19 mouse cellular contexts compared by ENCODE assay signal in genomic region chr12:76573381-76573780, GRCm38 (mm10). TPM values are rescaled to one million over a fixed set of nuclear protein-coding genes. Genes with fewer than 3 reads are reported as not detected.
A peak's percentile ranks its signal among the peaks of the same experiment; 100 is the strongest.
DNase-seq lines count a peak whose midpoint lies in the region; ATAC-seq lines count a peak whose summit lies in the region.
"Had no signal": no experiment of that assay in that cellular context is flagged by ENCODE, and none has a peak within 500 bp of the region (broad histone marks: within the 10 kb centered on the region; RNA-seq: fewer than 3 reads in every experiment).

No protein-coding gene starts in this region.

- no peak overlapping the region for H3K9ac ChIP-seq in kidney, embryonic 14.5 days (ENCODE audit: low read depth, low read length)
- H3K9ac ChIP-seq in kidney, embryonic 15.5 days, result 0 out of 2 replicates have a peak overlapping the region, but pooled peaks have one; percentile 5
- H3K9ac ChIP-seq: heart, embryonic 15.5 days; hindbrain, embryonic 13.5 days had no signal

- no peaks in the 10 kb centered on the region for H3K27me3 ChIP-seq in kidney, embryonic 14.5 days (ENCODE audit: control insufficient read depth, insufficient read depth, low read length)
- H3K27me3 ChIP-seq in kidney, embryonic 15.5 days, result no peaks in the 10 kb centered on the region
- H3K27me3 ChIP-seq: heart, embryonic 15.5 days; hindbrain, embryonic 13.5 days had no signal

- peaks cover 52% of the 10 kb centered on the region for H3K36me3 ChIP-seq in kidney, embryonic 14.5 days (ENCODE audit: control insufficient read depth, insufficient read depth, low read length)
- peaks cover 53% of the 10 kb centered on the region for H3K36me3 ChIP-seq in kidney, embryonic 15.5 days
- H3K36me3 ChIP-seq: hindbrain, embryonic 13.5 days had no signal

- H3K4me3 ChIP-seq in kidney, embryonic 14.5 days (ENCODE audit: low read length), result no peak overlapping the region
- H3K4me3 ChIP-seq in kidney, embryonic 15.5 days (replicated peaks), result 0 out of 2 replicates have a peak overlapping the region, but pooled peaks have one; percentile 0
- H3K4me3 ChIP-seq: embryonic facial prominence, embryonic 10.5 days; forebrain, embryonic 10.5 days; gastrocnemius, adult 2 months; heart, embryonic 15.5 days; hindbrain, embryonic 13.5 days had no signal

- H3K4me1 ChIP-seq in kidney, embryonic 14.5 days (ENCODE audit: control insufficient read depth, insufficient read depth, low read length), result peaks cover 12% of the 10 kb centered on the region; the same call in 1 of the 2 replicates
- H3K4me1 ChIP-seq in kidney, embryonic 15.5 days, result peaks cover 44% of the 10 kb centered on the region

- no peak overlapping the region for H3K27ac ChIP-seq in kidney, embryonic 14.5 days (ENCODE audit: low read depth, low read length)
- peak overlapping the region; percentile 94 for H3K27ac ChIP-seq in kidney, embryonic 15.5 days
- H3K27ac ChIP-seq: embryonic facial prominence, embryonic 10.5 days; forebrain, embryonic 10.5 days; gastrocnemius, adult 2 months; heart, embryonic 15.5 days; hindbrain, embryonic 13.5 days had no signal

- no peak for ATAC-seq in kidney, embryonic 14.5 days (ENCODE audit: low FRiP score, low TSS enrichment)
- ATAC-seq in kidney, embryonic 15.5 days (replicated peaks; ENCODE audit: low FRiP score), result no peak
- ATAC-seq: forebrain, embryonic 14.5 days had no signal

- intact Hi-C loops in gastrocnemius, postnatal 14 days (cut with DNase I; ENCODE audit: low total_unique reads), result no loop called here

- DNase-seq in kidney, adult 11 months, result peak; percentile 77
- DNase-seq in fat pad, adult 2 months (ENCODE audit: extremely low read depth, low read depth, low spot score), result peak; percentile 57
- peak; percentile 45 to 86 for DNase-seq in kidney, postnatal 25 days
- no peak for DNase-seq in adrenal gland, adult 18-20 months (ENCODE audit: low spot score in 2 of 2)
- DNase-seq in gastrocnemius, postnatal 14 days, result no peak
- DNase-seq: adrenal gland, postnatal 14 days; cerebellum, adult 9-10 months; gastrocnemius, adult 2 months; gastrocnemius, postnatal 36 days; heart, adult 18-20 months; heart, postnatal 14 days had no signal

- 84% methylated on average over 6 of the region's 6 CpGs for WGBS in kidney, embryonic 14.5 days
- 91% methylated on average over 6 of the region's 6 CpGs for WGBS in kidney, embryonic 15.5 days

- H3K4me2 ChIP-seq in kidney, embryonic 14.5 days (replicated peaks; ENCODE audit: low read depth, low read length), result no peak overlapping the region
- H3K4me2 ChIP-seq in kidney, embryonic 15.5 days, result peak overlapping the region; percentile 25; the same call in 1 of the 2 replicates
- H3K4me2 ChIP-seq: heart, embryonic 11.5 days; heart, embryonic 15.5 days; hindbrain, embryonic 13.5 days had no signal

- H3K9me3 ChIP-seq in kidney, embryonic 14.5 days (ENCODE audit: control insufficient read depth, low read length), result no peaks in the 10 kb centered on the region
- H3K9me3 ChIP-seq in kidney, embryonic 15.5 days (replicated peaks), result no peaks in the 10 kb centered on the region
- H3K9me3 ChIP-seq: embryonic facial prominence, embryonic 10.5 days; forebrain, embryonic 10.5 days; heart, embryonic 15.5 days; hindbrain, embryonic 13.5 days had no signal

RNA-seq across cellular contexts. Expression of gene Plekhg3, which starts 42.7 kb away (rescaled TPM):
- 7.9 and 15.1 TPM in 2 replicates for polyA plus RNA-seq in kidney, embryonic 14.5 days (2014; fragmentation: Nextera tagmentation; extraction: Ambion mirVana)
- polyA plus RNA-seq in kidney, embryonic 15.5 days (2015; fragmentation: Nextera tagmentation; extraction: Ambion mirVana), result 18.2 and 18.8 TPM in 2 replicates
- total RNA-seq in adrenal gland, adult 18-20 months (2021), result 10 to 100 TPM in 1 of 2 experiments, 1 to 10 TPM in 1; 8.6 to 11.9 TPM
- total RNA-seq in gastrocnemius, postnatal 14 days (2021), result 10 to 100 TPM; 10.3 to 11.7 TPM

Comparison
In these comparisons a context has a peak if more than half of its experiments do, and no peak if none do; other contexts are left out.
1. DNase-seq: peak in kidney, adult 11 months (single experiment), fat pad, adult 2 months (single experiment) and kidney, postnatal 25 days (2 of 2); none in adrenal gland, adult 18-20 months (0 of 2) and gastrocnemius, postnatal 14 days (single experiment).